Mouse (Mus musculus): ENCODE results near the gene Mxra7.

- TF ChIP-seq EP300 (optimal IDR thresholded peaks at IDR 0.05) (no peak), CTCF (IDR thresholded peaks at IDR 0.05; ENCODE audit: low read depth) (no peak)
Measured at GRCm38 (mm10) chr11:116814884-116815415, 12.9 kb downstream of the Mxra7 start.
